Mouse (Mus musculus) stomach, embryonic 16.5 days (tissue): ENCODE results near the gene Mab21l3. TPM values are rescaled to one million over a fixed set of nuclear protein-coding genes. Genes with fewer than 3 reads are reported as not detected.

ENCODE experiments used
- ATAC-seq: fragments of 200-750 bp; cut with Nextera tagmentation; 2 replicates; pipeline ENCODE4 v1.8.0; 2017; ENCODE audit warnings: moderate number of reproducible peaks, moderate TSS enrichment; ENCODE audit not compliant: insufficient read depth, low FRiP score
- H3K27ac ChIP-seq: fragments of 300-500 bp; sonication (generic); 2 replicates; pipeline ENCODE4 v1.5.1; 2014; ENCODE audit warnings: low read length
- H3K27me3 ChIP-seq: fragments of 300-500 bp; sonication (generic); 2 replicates; pipeline ENCODE4 v1.6.1; 2014; ENCODE audit warnings: low read length, control low read depth, mixed read lengths; ENCODE audit not compliant: control insufficient read depth, insufficient read depth
- H3K36me3 ChIP-seq: fragments of 300-500 bp; sonication (generic); 2 replicates; pipeline ENCODE4 v1.6.1; 2014; ENCODE audit warnings: low read length; ENCODE audit not compliant: control insufficient read depth, insufficient read depth
- H3K4me1 ChIP-seq: fragments of 300-500 bp; sonication (generic); 2 replicates; pipeline ENCODE4 v1.6.1; 2014; ENCODE audit warnings: low read length, control low read depth, mixed read lengths; ENCODE audit not compliant: control insufficient read depth, insufficient read depth
- H3K4me2 ChIP-seq: fragments of 300-500 bp; sonication (generic); 2 replicates; pipeline ENCODE4 v1.6.1; 2014; ENCODE audit warnings: low read depth, low read length, mixed read lengths
- H3K4me3 ChIP-seq: fragments of 300-500 bp; sonication (generic); replicated peaks from 2 replicates; pipeline ENCODE4 v1.5.1; 2014; ENCODE audit warnings: mild to moderate bottlenecking, low read length
- H3K9ac ChIP-seq: fragments of 300-500 bp; sonication (generic); 2 replicates; pipeline ENCODE4 v1.6.1; 2014; ENCODE audit warnings: low read length
- H3K9me3 ChIP-seq: fragments of 300-500 bp; sonication (generic); replicated peaks from 2 replicates; pipeline ENCODE4 v1.6.1; 2016; ENCODE audit warnings: low read length, control low read depth; ENCODE audit not compliant: control insufficient read depth
- WGBS: fragments of 180-500 bp; shearing (Covaris S2); extraction: QIAGEN DNeasy Blood & Tissue Kit; methylation state at CpG from one replicate; pipeline ENCODE4 v1.1.7; 2014; 5-methylcytosine and 5-hydroxymethylcytosine counted together
- polyA plus RNA-seq: library from polyadenylated mRNA; unstranded; fragments of >200 nt; fragmentation: Nextera tagmentation; extraction: Ambion mirVana; gene quantifications from 2 replicates; pipeline ENCODE4 v1.2.1, GENCODE M21; 2015

The Mab21l3 gene
- polyA plus RNA-seq, 1 experiment from 2014 or later = 3.1 TPM

- Histone ChIP-seq H3K27me3 (no peaks in the 10 kb centered on the region), H3K9me3 (no peaks in the 10 kb centered on the region), H3K9ac (no peak overlapping the region), H3K36me3 (no peaks in the 10 kb centered on the region), H3K4me1 (no peaks in the 10 kb centered on the region), H3K4me3 (no peak overlapping the region), H3K27ac (no peak overlapping the region), H3K4me2 (no peak overlapping the region)
- WGBS = 66% methylated on average over 5 of the region's 5 CpGs
- ATAC-seq = no peak
These were observed 29.4 kb upstream of the Mab21l3 start for GRCm38 (mm10) chr3:101878136-101878535.

GRCm38 (mm10) chr3:101876459-101877285 is 27.9 kb upstream of the Mab21l3 start:
- no peak overlapping the region for H3K4me2 ChIP-seq
- no peak overlapping the region for H3K4me3 ChIP-seq
- peak overlapping the region; percentile 3; the same call in 1 of the 2 replicates for H3K27ac ChIP-seq
- H3K36me3 ChIP-seq = no peaks in the 10 kb centered on the region
- no peaks in the 10 kb centered on the region for H3K9me3 ChIP-seq
- no peak overlapping the region for H3K9ac ChIP-seq
- ATAC-seq = no peak
- H3K4me1 ChIP-seq = no peaks in the 10 kb centered on the region
- 67% methylated on average over 7 of the region's 7 CpGs for WGBS
- no peaks in the 10 kb centered on the region for H3K27me3 ChIP-seq

DNA sequence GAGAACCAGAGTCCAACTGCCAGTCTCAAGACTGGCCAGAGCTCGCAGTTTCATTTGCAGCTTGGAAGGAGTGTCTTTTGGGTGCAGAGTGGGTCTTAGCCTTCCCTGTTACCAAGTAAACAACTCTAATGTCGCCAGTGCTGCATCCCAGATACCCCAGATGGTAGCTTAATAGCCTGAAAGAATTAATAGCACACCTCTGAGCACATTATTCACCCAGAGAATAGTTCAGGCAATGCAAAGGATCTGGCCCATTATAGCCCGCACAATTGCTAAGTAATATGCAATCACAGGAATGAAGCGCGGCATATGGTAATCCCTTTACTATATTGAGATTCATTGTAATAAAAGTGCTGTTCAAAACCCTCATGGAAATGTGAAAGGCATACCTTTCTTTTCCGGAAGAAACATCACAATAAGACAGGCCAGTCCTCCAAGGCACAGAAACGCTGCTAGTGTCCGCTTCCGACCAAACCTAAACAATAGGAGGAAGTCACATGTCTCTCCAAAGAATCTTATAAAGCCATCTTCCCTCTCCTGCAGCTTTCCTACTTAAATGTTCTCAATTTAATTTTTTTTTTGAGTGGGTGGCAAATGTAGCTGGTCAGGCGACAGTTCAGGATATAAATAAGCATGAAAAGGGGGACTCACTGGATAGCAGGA is 26.6 kb upstream of the Mab21l3 start:
- H3K4me3 ChIP-seq = no peak overlapping the region
- 0 out of 2 replicates have a peak overlapping the region, but pooled peaks have one; percentile 25 for H3K27ac ChIP-seq
- no peaks in the 10 kb centered on the region for H3K27me3 ChIP-seq
- WGBS = 76% methylated on average over 10 of the region's 10 CpGs
- no peaks in the 10 kb centered on the region for H3K9me3 ChIP-seq
- ATAC-seq = no peak
- no peak overlapping the region for H3K9ac ChIP-seq
- H3K36me3 ChIP-seq = no peaks in the 10 kb centered on the region
- H3K4me2 ChIP-seq = no peak overlapping the region
- no peaks in the 10 kb centered on the region for H3K4me1 ChIP-seq

- WGBS = 73% methylated on average over 7 of the region's 7 CpGs
- Histone ChIP-seq H3K36me3 (no peaks in the 10 kb centered on the region), H3K9ac (no peak overlapping the region), H3K27me3 (no peaks in the 10 kb centered on the region), H3K4me2 (no peak overlapping the region), H3K4me1 (no peaks in the 10 kb centered on the region), H3K27ac (no peak overlapping the region), H3K4me3 (no peak overlapping the region), H3K9me3 (no peaks in the 10 kb centered on the region)
- ATAC-seq = no peak
These were observed 24.4 kb upstream of the Mab21l3 start for GRCm38 (mm10) chr3:101873061-101873675.

DNA sequence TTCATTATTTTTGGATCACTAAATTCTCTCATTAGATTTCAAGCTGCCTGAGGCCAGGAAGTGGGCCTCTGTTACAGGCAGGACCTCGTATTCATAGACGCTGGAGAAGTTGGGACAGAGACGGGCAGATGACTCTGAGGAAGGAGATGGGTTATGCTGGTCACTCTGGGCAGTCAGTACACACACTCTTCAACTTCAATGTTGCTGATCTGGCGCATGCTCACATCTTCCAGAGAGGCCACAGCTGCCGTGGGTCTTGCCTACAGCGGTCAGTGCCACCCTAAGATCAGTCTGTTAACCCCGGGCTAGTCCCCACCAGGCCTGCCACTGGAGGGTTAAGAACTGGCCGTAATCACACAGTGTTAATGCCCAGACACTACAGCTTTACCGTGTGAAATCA is 23.2 kb upstream of the Mab21l3 start:
- Histone ChIP-seq H3K27me3 (no peaks in the 10 kb centered on the region), H3K4me3 (no peak overlapping the region), H3K4me1 (no peaks in the 10 kb centered on the region), H3K9me3 (no peaks in the 10 kb centered on the region), H3K27ac (no peak overlapping the region), H3K9ac (no peak overlapping the region), H3K36me3 (no peaks in the 10 kb centered on the region), H3K4me2 (no peak overlapping the region)
- ATAC-seq = no peak
- 89% methylated on average over 9 of the region's 9 CpGs for WGBS

DNA sequence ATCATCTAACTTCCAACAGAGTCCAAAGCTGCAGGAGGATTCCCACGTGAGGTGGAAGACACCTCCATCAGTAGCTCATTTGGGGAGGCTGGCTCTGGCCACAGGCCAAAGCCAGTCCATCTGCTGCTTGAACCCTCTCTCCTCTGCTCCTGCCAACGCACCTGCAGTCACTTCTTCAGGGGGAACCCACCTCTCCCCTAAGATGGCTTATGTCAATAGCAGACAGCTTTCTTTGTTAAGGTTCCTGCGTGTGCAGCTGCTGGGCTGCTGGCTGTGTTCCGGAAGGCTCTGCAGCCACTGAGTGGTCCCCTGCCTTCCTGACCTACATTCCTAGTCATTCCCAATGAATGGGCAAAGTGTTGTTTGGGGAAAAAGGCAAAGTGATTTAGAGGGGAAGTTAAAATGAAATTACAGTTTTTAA is 18.3 kb upstream of the Mab21l3 start:
- H3K9ac ChIP-seq = no peak overlapping the region
- no peak overlapping the region for H3K4me3 ChIP-seq
- no peaks in the 10 kb centered on the region for H3K36me3 ChIP-seq
- no peaks in the 10 kb centered on the region for H3K27me3 ChIP-seq
- H3K27ac ChIP-seq = no peak overlapping the region
- H3K4me2 ChIP-seq = no peak overlapping the region
- H3K4me1 ChIP-seq = no peaks in the 10 kb centered on the region
- WGBS = 53% methylated on average over 4 of the region's 4 CpGs
- no peak for ATAC-seq
- no peaks in the 10 kb centered on the region for H3K9me3 ChIP-seq

DNA sequence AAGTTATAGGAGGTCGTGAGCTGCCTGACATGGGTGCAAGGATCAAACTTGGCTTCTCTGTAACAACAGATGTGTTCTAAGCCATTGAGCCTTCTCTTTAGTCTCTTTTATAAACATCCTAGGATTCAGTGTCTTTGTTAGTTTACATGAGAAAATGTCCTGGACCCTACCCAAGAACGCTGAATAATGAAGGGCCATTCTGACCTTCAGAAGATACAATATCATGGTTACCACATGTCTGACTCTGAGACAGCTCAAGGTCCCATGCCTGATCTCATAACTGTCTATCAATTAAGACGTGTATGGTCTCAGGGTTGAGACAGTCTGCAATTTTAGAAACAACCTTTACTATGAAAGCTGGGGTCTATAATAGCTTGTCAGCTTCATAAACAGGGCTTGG is 13.1 kb upstream of the Mab21l3 start:
- Histone ChIP-seq H3K27me3 (no peaks in the 10 kb centered on the region), H3K27ac (no peak overlapping the region), H3K9me3 (no peaks in the 10 kb centered on the region), H3K4me1 (no peaks in the 10 kb centered on the region), H3K36me3 (no peaks in the 10 kb centered on the region), H3K4me2 (no peak overlapping the region), H3K9ac (no peak overlapping the region), H3K4me3 (no peak overlapping the region)
- no peak for ATAC-seq
- WGBS = 49% methylated on average over 3 of the region's 3 CpGs

- Histone ChIP-seq H3K36me3 (no peaks in the 10 kb centered on the region), H3K9me3 (no peaks in the 10 kb centered on the region), H3K27ac (no peak overlapping the region), H3K4me2 (no peak overlapping the region), H3K4me3 (no peak overlapping the region), H3K4me1 (no peaks in the 10 kb centered on the region), H3K27me3 (no peaks in the 10 kb centered on the region), H3K9ac (no peak overlapping the region)
- no peak for ATAC-seq
- 79% methylated on average over 7 of the region's 7 CpGs for WGBS
These were observed 11.4 kb upstream of the Mab21l3 start for GRCm38 (mm10) chr3:101860151-101860550.

DNA sequence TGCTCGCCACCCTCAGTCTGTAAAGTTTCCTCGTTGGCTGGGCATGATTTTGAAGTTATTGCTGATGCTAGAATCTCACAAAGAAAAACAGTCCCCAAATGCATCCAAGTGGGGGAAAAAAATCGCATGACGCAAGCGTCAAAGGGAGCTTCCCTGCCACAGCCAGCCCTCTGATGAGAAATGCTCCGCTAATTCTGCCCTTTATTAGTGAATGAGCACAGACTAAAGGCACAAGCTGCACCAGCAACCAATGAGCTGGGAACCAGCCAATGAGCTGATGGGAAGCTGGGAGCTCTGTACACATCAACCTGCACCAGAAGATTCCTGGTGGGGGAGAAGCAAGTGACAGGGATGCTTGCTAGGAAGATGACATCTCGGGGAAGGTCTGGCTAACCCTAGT is 11.0 kb upstream of the Mab21l3 start:
- no peaks in the 10 kb centered on the region for H3K9me3 ChIP-seq
- no peak overlapping the region for H3K9ac ChIP-seq
- WGBS = 84% methylated on average over 7 of the region's 7 CpGs
- no peaks in the 10 kb centered on the region for H3K27me3 ChIP-seq
- no peak overlapping the region for H3K4me3 ChIP-seq
- no peak overlapping the region for H3K4me2 ChIP-seq
- no peak overlapping the region for H3K27ac ChIP-seq
- ATAC-seq = no peak
- H3K36me3 ChIP-seq = no peaks in the 10 kb centered on the region
- H3K4me1 ChIP-seq = no peaks in the 10 kb centered on the region
